In the genomic region with DNA sequence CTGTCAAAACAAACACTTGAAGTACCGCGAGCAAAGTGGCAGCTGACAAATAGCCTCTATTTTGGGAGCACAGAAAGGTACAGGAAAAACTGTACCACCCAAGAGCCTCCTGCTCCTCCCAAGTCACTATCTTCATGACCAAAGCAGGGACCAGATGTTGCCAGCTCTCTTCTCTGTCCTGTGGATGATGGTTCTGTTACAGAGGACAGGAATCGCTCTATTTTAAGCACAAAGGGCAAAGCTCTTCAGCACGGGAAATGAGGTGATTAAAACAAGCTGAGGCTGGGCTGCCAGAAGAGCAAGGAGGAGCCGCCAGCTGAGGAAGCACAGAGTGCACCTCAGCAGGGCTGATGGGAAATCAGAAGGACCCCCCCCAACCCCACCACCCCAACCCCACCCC, we compare ENCODE assay signal across 11 mouse cellular contexts.
DNase-seq lines count a peak whose midpoint lies in the region; ATAC-seq lines count a peak whose summit lies in the region.
"Had no signal": no experiment of that assay in that cellular context is flagged by ENCODE, and none has a peak within 500 bp of the region (broad histone marks: within the 10 kb centered on the region; RNA-seq: fewer than 3 reads in every experiment).

No protein-coding gene starts in this region.

- H3K9ac ChIP-seq in kidney, embryonic 14.5 days (ENCODE audit: low read depth, low read length) = no peak overlapping the region
- H3K9ac ChIP-seq in embryonic facial prominence, embryonic 14.5 days (ENCODE audit: low read depth, low read length) = 0 out of 2 replicates have a peak overlapping the region, but pooled peaks have one; percentile 37
- H3K9ac ChIP-seq: forebrain, embryonic 15.5 days; hindbrain, embryonic 15.5 days had no signal

- WGBS in kidney, embryonic 14.5 days = 5% methylated on average over 5 of the region's 5 CpGs
- WGBS in embryonic facial prominence, embryonic 14.5 days = 12% methylated on average over 5 of the region's 5 CpGs

- no peaks in the 10 kb centered on the region for H3K9me3 ChIP-seq in kidney, embryonic 14.5 days (ENCODE audit: control insufficient read depth, low read length)
- no peaks in the 10 kb centered on the region for H3K9me3 ChIP-seq in embryonic facial prominence, embryonic 14.5 days (ENCODE audit: control insufficient read depth, low read length)
- H3K9me3 ChIP-seq: forebrain, embryonic 15.5 days; hindbrain, embryonic 15.5 days had no signal

- no peak for ATAC-seq in kidney, embryonic 14.5 days (ENCODE audit: low FRiP score, low TSS enrichment)
- no peak for ATAC-seq in embryonic facial prominence, embryonic 14.5 days (ENCODE audit: low read depth)
- ATAC-seq: forebrain, embryonic 15.5 days had no signal

- H3K4me1 ChIP-seq in kidney, embryonic 14.5 days (ENCODE audit: control insufficient read depth, insufficient read depth, low read length) = peaks cover 5% of the 10 kb centered on the region; the same call in 1 of the 2 replicates
- H3K4me1 ChIP-seq in embryonic facial prominence, embryonic 14.5 days (ENCODE audit: control insufficient read depth, insufficient read depth, low read length) = 0 out of 2 replicates have a peak, but pooled peaks cover 3% of the 10 kb centered on the region
- H3K4me1 ChIP-seq: forebrain, embryonic 15.5 days; hindbrain, embryonic 15.5 days had no signal

- intact Hi-C loops in heart, postnatal 10 days (cut with DNase I) = no loop called here

- no peak overlapping the region for H3K27ac ChIP-seq in kidney, embryonic 14.5 days (ENCODE audit: low read depth, low read length)
- no peak overlapping the region for H3K27ac ChIP-seq in embryonic facial prominence, embryonic 14.5 days (replicated peaks; ENCODE audit: low read depth, low read length)
- H3K27ac ChIP-seq: forebrain, embryonic 15.5 days; hindbrain, embryonic 15.5 days had no signal

- H3K4me2 ChIP-seq in kidney, embryonic 14.5 days (replicated peaks; ENCODE audit: low read depth, low read length) = peak overlapping the region; percentile 8; the same call in 1 of the 2 replicates
- no peak overlapping the region for H3K4me2 ChIP-seq in embryonic facial prominence, embryonic 14.5 days (ENCODE audit: low read depth, low read length)
- H3K4me2 ChIP-seq: forebrain, embryonic 15.5 days; hindbrain, embryonic 15.5 days had no signal

- DNase-seq in kidney, adult 8-10 months = no peak
- DNase-seq in embryonic facial prominence, embryonic 14.5 days (ENCODE audit: low spot score) = peak; percentile 32
- peak; percentile 39 to 55 for DNase-seq in heart, postnatal 10 days
- peak; percentile 33 for DNase-seq in lung, postnatal 14 days
- DNase-seq in ovary, postnatal 36 days (ENCODE audit: low spot score) = no peak
- DNase-seq in left cerebral cortex, adult 18-20 months (ENCODE audit: low spot score in 2 of 2) = no peak
- DNase-seq in cerebellum, adult 11-12 months = no peak
- DNase-seq: thymus, adult 2 months had no signal

- H3K36me3 ChIP-seq in kidney, embryonic 14.5 days (ENCODE audit: control insufficient read depth, insufficient read depth, low read length) = no peaks in the 10 kb centered on the region
- no peaks in the 10 kb centered on the region for H3K36me3 ChIP-seq in embryonic facial prominence, embryonic 14.5 days (ENCODE audit: control insufficient read depth, insufficient read depth, low read length)
- H3K36me3 ChIP-seq: forebrain, embryonic 15.5 days; hindbrain, embryonic 15.5 days had no signal

- H3K4me3 ChIP-seq in kidney, embryonic 14.5 days (ENCODE audit: low read length) = no peak overlapping the region
- no peak overlapping the region for H3K4me3 ChIP-seq in embryonic facial prominence, embryonic 14.5 days (ENCODE audit: low read depth, low read length)
- H3K4me3 ChIP-seq: forebrain, embryonic 15.5 days; hindbrain, embryonic 15.5 days had no signal

- no peaks in the 10 kb centered on the region for H3K27me3 ChIP-seq in kidney, embryonic 14.5 days (ENCODE audit: control insufficient read depth, insufficient read depth, low read length)
- no peaks in the 10 kb centered on the region for H3K27me3 ChIP-seq in embryonic facial prominence, embryonic 14.5 days (replicated peaks; ENCODE audit: control insufficient read depth, insufficient read depth, low read length)
- H3K27me3 ChIP-seq: forebrain, embryonic 15.5 days; hindbrain, embryonic 15.5 days had no signal

Comparison
In these comparisons a context has a peak if more than half of its experiments do, and no peak if none do; other contexts are left out.
1. DNase-seq: peak in embryonic facial prominence, embryonic 14.5 days (single experiment), heart, postnatal 10 days (2 of 2) and lung, postnatal 14 days (single experiment); none in kidney, adult 8-10 months (0 of 2), ovary, postnatal 36 days (single experiment), left cerebral cortex, adult 18-20 months (0 of 2) and cerebellum, adult 11-12 months (single experiment).